Mouse (Mus musculus) adrenal gland, adult 18-20 months (tissue): ENCODE measurements around the gene Gabrb1. TPM values are rescaled to one million over a fixed set of nuclear protein-coding genes. Genes with fewer than 3 reads are reported as not detected.

Source experiments
- DNase-seq, 2 experiments: peaks; one replicate each; pipeline ENCODE4 v3.0.0; 2021 to 2022; ENCODE audit warnings: low spot score in 2 of 2
- total RNA-seq, 2 experiments: library from RNA; stranded (reverse); gene quantifications; 1 replicate in 1 of 2; 2 replicates in 1 of 2; pipeline ENCODE4 v1.2.3; 2021

Gene Gabrb1
- total RNA-seq, 2 experiments from 2014 or later, result 0.03 to 0.16 TPM

GRCm38 (mm10) chr5:71828342-71828741 is 170.4 kb downstream of the Gabrb1 start:
- DNase-seq, result no peak

- DNase-seq, result no peak
Observed at GRCm38 (mm10) chr5:71828996-71829395, 171.1 kb downstream of the Gabrb1 start.

GRCm38 (mm10) chr5:71830342-71830741 is 172.4 kb downstream of the Gabrb1 start:
- DNase-seq, result no peak

GRCm38 (mm10) chr5:71842241-71842640 is 184.3 kb downstream of the Gabrb1 start:
- no peak for DNase-seq

- no peak for DNase-seq
Observed at GRCm38 (mm10) chr5:71898214-71898613, 240.3 kb downstream of the Gabrb1 start.

- DNase-seq, result no peak
Observed at GRCm38 (mm10) chr5:71903399-71903798, 245.5 kb downstream of the Gabrb1 start.

GRCm38 (mm10) chr5:71914028-71914427 is 256.1 kb downstream of the Gabrb1 start:
- DNase-seq, result no peak

DNA sequence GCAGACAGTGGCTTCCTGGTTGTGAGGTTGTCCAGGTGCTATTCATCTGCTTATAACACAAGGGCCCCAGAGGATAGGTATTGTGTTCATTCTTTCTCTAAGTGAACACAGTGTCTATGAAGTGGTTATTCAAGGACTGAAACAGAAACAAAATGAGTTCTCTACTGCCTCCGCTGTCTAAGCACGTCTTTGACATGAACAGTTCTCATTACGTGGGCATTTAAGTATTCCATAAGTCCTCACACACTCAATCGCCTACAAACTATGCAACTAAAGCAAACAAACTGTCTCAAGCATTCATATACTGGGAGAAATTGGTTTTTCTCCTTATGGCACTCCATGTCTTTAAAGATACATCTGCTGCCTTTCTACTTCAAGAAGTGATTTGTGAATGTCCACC is 257.8 kb downstream of the Gabrb1 start:
- no peak for DNase-seq

GRCm38 (mm10) chr5:71917206-71917605 is 259.3 kb downstream of the Gabrb1 start:
- no peak for DNase-seq

- no peak for DNase-seq
Observed at GRCm38 (mm10) chr5:71923636-71924035, 265.7 kb downstream of the Gabrb1 start.

DNA sequence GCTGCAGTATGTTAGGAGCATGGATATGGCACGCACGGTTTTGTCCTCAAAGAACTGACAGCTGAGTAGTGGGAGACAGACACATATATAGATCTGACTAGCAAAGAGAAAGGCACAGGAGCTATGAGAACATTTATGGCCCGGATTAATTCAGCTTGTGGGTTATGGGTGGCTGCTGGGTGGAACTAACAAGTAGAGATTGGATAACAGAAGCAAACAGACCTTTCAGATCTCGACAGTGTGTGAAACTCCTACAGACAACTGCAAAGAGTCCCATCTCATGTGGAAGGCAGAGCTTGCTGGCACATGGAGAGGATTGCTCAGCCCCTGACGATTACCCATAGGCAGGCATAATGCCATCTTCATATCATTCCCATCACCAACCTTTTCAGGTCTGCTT is 268.4 kb downstream of the Gabrb1 start:
- DNase-seq, result no peak

DNA sequence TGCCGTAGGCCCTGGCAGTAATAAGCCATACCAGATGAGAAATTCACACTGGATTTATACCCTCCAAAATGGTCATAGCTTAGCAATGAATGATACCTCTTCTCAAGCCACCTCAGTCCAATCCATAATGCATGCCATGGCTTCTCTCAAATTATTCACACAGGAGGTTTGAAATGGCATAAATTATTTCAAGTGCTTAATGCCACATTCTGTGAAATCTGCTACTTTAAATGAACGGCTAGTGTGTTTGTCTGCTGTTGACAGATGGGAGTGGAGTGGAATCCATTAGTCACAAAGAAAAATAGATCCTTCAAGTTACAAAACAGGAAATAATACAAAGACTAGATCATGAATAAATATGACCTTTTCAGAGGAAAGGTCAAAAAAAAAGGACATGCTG is 272.1 kb downstream of the Gabrb1 start:
- no peak for DNase-seq

DNA sequence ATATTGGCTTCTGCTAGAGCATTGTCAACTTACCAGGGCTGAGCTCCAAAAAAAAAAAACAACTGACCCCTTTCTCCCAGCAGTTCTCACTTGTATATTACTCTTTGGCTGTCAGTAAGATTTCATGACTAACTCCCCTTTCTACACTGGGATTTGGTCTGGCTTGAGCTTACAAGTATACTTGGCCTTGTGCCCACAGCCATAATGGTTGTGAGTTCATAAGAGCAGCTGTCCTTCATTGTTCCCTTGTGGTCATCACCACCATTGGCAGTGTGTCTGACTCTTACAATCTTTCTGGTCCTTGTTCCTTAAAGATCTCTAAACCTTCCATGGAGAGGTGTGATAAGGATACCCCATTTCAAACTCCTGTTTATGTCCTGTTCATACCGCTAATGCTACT is 293.5 kb downstream of the Gabrb1 start:
- no peak for DNase-seq

- peak in 1 of 2 experiments; percentile 8 for DNase-seq
Observed at GRCm38 (mm10) chr5:71955070-71955685, 297.3 kb downstream of the Gabrb1 start.

DNA sequence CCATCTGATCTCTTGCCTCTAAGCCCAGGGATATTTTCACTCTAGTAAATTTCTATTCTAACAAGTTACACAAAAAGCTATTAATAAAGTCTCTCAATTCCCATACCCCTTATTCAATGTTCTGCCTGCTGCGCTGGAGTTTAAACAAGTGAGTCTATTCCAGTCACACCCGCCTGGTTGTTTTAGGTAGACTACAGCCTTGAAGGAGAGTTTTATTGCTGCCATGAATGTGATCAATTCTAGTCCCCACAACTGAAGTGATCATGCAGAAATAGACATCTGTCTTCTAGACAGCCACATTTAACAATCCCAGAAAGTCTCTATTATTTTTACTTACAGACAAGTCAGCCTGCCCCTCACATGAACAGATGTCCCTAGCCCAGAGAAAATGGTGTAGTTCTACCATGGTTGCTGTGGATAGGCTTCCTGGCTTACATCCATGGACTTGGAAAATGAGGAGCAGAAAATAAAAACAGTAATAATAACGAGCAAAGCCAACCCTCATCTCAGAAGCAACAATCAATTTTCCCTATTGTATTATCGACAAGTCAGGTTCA is 307.0 kb downstream of the Gabrb1 start:
- no peak for DNase-seq

DNA sequence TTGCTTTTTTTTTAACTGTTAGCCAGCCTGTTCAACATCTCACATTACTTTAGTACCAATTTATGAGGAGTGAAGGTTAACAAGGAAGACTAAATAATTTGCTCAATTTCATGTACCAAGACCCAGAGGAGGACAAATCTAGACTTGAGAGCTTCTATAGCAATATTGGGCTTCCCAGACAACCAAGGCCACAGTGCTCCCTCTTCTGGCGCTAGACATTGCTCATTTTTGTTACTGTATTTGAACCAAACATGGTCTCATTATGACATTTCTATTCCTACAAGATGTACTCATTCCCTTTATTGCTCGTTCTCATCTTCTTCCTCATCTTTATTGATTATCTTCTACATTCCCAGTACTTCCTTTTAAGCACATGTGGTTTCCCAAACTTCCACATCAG is 307.6 kb downstream of the Gabrb1 start:
- no peak for DNase-seq

DNA sequence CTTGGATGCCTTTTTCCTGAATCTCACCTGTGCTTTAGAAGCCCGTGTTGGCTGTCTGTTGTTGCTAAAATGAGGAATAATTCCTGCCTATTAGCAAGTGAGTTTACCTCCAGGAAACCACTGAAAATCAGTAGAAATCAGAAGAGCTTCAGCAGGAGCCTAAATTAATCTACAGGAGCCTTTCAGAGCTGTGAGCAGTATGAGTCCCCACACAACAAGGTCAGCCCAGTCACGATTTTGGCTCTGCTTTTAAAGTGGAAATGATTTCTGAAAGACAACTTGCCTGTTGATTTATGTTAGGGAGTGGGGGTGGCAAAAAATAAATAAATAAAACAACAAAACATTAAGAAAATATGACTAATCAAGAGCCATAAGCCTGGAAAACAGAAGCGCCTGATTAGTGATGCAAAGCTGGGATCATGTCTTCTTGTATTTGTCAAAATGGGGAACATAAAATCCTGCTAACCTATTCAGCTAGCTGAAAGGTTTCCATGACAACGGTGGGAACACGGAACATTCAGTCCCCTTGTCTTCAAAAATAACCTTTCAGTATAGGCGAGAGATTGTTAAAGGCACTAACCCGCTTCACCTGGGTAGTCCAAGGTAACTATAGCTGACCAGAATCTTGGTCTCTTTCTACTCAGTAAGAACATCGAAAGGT is 312.4 kb downstream of the Gabrb1 start:
- DNase-seq, result no peak

GRCm38 (mm10) chr5:71972831-71973230 is 314.9 kb downstream of the Gabrb1 start:
- no peak for DNase-seq

- no peak for DNase-seq
Observed at GRCm38 (mm10) chr5:71976133-71976532, 318.2 kb downstream of the Gabrb1 start.

- DNase-seq, result no peak
Observed at GRCm38 (mm10) chr5:71976571-71977061, 318.7 kb downstream of the Gabrb1 start.

- DNase-seq, result no peak
Observed at GRCm38 (mm10) chr5:71986561-71986960, 328.6 kb downstream of the Gabrb1 start.

GRCm38 (mm10) chr5:71986983-71987398 is 329.1 kb downstream of the Gabrb1 start:
- no peak for DNase-seq
